Mouse (Mus musculus) intestine, embryonic 16.5 days (tissue): ENCODE results near the gene Tmem156. TPM values are rescaled to one million over a fixed set of nuclear protein-coding genes. Genes with fewer than 3 reads are reported as not detected.
"Not testable (repeated sequence)": the region's sequence is repeated elsewhere in the genome, so short reads cannot be mapped to it uniquely, and the experiment has no call there.

Experiments used
- ATAC-seq: fragments of 200-750 bp; cut with Nextera tagmentation; 2 replicates; pipeline ENCODE4 v1.8.0; 2017; ENCODE audit warnings: moderate TSS enrichment, moderate library complexity
- H3K27ac ChIP-seq: fragments of 300-500 bp; sonication (generic); 2 replicates; pipeline ENCODE4 v1.5.1; 2014; ENCODE audit warnings: mild to moderate bottlenecking, low read length
- H3K27me3 ChIP-seq: fragments of 300-500 bp; sonication (generic); replicated peaks from 2 replicates; pipeline ENCODE4 v1.6.1; 2014; ENCODE audit warnings: low read length, control low read depth, mixed read lengths; ENCODE audit not compliant: control insufficient read depth, insufficient read depth
- H3K36me3 ChIP-seq: fragments of 300-500 bp; sonication (generic); 2 replicates; pipeline ENCODE4 v1.6.1; 2014; ENCODE audit warnings: low read length, control low read depth; ENCODE audit not compliant: control insufficient read depth, insufficient read depth
- H3K4me1 ChIP-seq: fragments of 300-500 bp; sonication (generic); 2 replicates; pipeline ENCODE4 v1.6.1; 2014; ENCODE audit warnings: low read length, control low read depth, mixed read lengths; ENCODE audit not compliant: control insufficient read depth, insufficient read depth
- H3K4me2 ChIP-seq: fragments of 300-500 bp; sonication (generic); 2 replicates; pipeline ENCODE4 v1.6.1; 2014; ENCODE audit warnings: low read depth, low read length, control low read depth
- H3K4me3 ChIP-seq: fragments of 300-500 bp; sonication (generic); 2 replicates; pipeline ENCODE4 v1.5.1; 2014; ENCODE audit warnings: mild to moderate bottlenecking, low read length
- H3K9ac ChIP-seq: fragments of 300-500 bp; sonication (generic); 2 replicates; pipeline ENCODE4 v1.6.1; 2014; ENCODE audit warnings: low read depth, low read length
- H3K9me3 ChIP-seq: fragments of 300-500 bp; sonication (generic); 2 replicates; pipeline ENCODE4 v1.6.1; 2016; ENCODE audit warnings: low read length, control low read depth; ENCODE audit not compliant: control insufficient read depth
- WGBS: fragments of 180-500 bp; shearing (Covaris S2); extraction: QIAGEN DNeasy Blood & Tissue Kit; methylation state at CpG from one replicate; pipeline ENCODE4 v1.1.7; 2014; 5-methylcytosine and 5-hydroxymethylcytosine counted together
- polyA plus RNA-seq: library from polyadenylated mRNA; unstranded; fragments of >200 nt; fragmentation: Nextera tagmentation; extraction: Ambion mirVana; gene quantifications from 2 replicates; pipeline ENCODE4 v1.2.1, GENCODE M21; 2015

Gene Tmem156
- polyA plus RNA-seq, 1 experiment from 2014 or later = 2.1 TPM

DNA sequence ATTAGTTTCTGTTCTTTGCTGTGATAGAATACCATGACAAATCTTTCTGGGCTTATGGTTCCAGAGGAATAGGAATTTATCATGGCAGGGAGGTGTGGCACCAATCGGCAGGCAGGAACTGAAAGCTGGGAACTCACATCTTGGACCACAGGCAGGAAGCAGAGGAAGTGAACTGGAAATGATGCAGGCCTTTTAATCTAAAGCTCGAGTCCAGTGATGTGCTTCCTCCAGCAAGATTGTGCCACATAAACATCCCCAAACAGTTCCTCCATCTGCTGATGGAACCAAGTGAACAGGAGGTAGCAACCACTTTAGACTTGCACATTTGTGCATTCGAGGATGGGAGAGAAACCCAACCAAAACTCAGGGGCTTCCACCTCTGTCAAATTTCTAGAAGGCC is 28.0 kb upstream of the Tmem156 start:
- Histone ChIP-seq H3K4me2 (no peak overlapping the region), H3K27ac (no peak overlapping the region), H3K9ac (no peak overlapping the region), H3K4me3 (no peak overlapping the region), H3K4me1 (no peaks in the 10 kb centered on the region), H3K27me3 (no peaks in the 10 kb centered on the region), H3K9me3 (no peaks in the 10 kb centered on the region), H3K36me3 (no peaks in the 10 kb centered on the region)
- ATAC-seq = no peak
- 60% methylated on average over 3 of the region's 3 CpGs for WGBS

DNA sequence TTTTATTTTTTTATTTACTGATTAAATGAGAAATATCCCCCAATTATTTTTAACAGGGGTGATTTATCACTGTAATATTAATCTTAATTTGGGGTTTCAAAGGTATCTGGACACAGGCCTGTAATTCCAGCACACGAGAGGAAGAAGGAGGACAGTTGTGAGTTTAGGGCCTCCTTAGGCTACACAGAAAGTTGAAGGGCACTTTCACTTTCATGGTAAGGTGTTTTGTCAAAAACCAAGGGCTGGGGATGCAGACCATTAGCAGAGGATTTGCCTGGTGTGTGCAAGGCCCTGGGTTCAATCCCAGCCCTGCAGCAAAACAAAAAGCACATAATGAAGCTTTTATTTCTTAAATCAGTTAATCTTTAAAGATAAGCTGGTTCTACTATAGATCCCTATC is 27.6 kb upstream of the Tmem156 start:
- Histone ChIP-seq H3K4me3 (no peak overlapping the region), H3K27ac (no peak overlapping the region), H3K4me1 (no peaks in the 10 kb centered on the region), H3K9me3 (no peaks in the 10 kb centered on the region), H3K36me3 (no peaks in the 10 kb centered on the region), H3K9ac (no peak overlapping the region), H3K27me3 (no peaks in the 10 kb centered on the region), H3K4me2 (no peak overlapping the region)
- 88% methylated on average over 1 of the region's 1 CpGs for WGBS
- no peak for ATAC-seq

DNA sequence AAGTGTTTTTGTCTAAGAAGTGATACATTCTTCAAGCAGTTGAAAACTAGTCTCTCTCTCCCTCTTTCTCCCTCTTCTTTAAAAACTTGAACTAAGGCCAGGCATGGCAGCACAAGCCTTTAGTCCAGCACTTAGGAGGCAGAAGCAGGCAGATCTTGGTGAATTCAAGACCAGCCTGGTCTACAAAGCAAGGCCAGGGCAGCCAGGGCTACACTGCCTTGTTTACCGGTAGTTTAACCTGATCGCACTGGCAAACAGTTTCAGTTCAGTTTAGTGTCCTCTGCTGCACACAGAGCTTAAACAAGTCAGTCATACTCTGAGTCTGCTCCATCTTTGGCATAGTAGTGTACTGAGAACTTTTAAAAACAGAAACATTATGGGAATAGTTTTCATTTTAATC is 24.9 kb upstream of the Tmem156 start:
- H3K4me3 ChIP-seq = no peak overlapping the region
- ATAC-seq = no peak
- H3K27me3 ChIP-seq = no peaks in the 10 kb centered on the region
- H3K4me2 ChIP-seq = no peak overlapping the region
- H3K4me1 ChIP-seq = no peaks in the 10 kb centered on the region
- H3K9me3 ChIP-seq = no peaks in the 10 kb centered on the region
- H3K27ac ChIP-seq = no peak overlapping the region
- H3K36me3 ChIP-seq = no peaks in the 10 kb centered on the region
- no peak overlapping the region for H3K9ac ChIP-seq
- WGBS = 89% methylated on average over 2 of the region's 2 CpGs

DNA sequence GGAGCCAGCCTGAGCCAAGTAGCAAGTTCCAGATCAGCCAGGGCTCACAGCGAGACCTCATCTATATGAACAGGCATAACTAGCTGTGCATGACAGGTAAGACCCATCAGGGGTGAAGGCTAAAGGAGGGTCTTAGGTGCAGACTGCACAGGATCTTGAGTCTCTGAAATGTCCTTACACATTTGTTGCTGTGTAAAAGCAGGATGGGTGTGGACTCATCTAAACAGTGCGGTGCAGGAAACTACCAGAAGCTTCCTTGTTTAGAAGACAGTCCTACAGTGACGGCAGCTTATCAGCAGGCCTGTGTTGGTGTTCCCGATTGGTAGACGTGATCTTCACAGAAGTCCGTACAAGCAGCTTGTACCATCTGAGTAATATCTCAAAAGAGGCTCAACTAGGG is 21.4 kb upstream of the Tmem156 start:
- Histone ChIP-seq H3K4me3 (no peak overlapping the region), H3K4me1 (no peaks in the 10 kb centered on the region), H3K27me3 (no peaks in the 10 kb centered on the region), H3K4me2 (no peak overlapping the region), H3K27ac (no peak overlapping the region), H3K9me3 (no peaks in the 10 kb centered on the region), H3K9ac (no peak overlapping the region), H3K36me3 (no peaks in the 10 kb centered on the region)
- ATAC-seq = no peak
- 66% methylated on average over 6 of the region's 6 CpGs for WGBS

DNA sequence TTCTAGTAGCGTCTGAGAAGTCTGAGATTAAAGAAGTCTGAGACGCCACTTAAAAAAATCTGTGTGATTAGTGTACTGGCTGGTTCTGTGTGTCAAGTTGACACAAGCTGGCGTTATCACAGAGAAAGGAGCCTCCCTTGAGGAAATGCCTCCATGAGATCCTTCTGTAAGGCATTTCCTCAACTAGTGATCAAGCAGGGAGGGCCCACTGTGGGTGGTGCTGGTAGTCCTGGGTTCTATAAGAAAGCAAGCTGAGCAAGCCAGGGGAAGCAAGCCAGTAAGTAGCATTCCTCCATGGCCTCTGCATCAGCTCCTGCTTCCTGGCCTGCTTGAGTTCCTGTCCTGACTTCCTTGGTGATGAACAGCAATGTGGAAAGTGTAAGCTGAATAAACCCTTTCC is 20.3 kb upstream of the Tmem156 start:
- WGBS = 48% methylated on average over 3 of the region's 3 CpGs
- not testable (repeated sequence) for H3K9ac ChIP-seq, H3K27ac ChIP-seq, H3K27me3 ChIP-seq, H3K9me3 ChIP-seq, H3K4me3 ChIP-seq, ATAC-seq, H3K4me2 ChIP-seq, H3K36me3 ChIP-seq, H3K4me1 ChIP-seq

DNA sequence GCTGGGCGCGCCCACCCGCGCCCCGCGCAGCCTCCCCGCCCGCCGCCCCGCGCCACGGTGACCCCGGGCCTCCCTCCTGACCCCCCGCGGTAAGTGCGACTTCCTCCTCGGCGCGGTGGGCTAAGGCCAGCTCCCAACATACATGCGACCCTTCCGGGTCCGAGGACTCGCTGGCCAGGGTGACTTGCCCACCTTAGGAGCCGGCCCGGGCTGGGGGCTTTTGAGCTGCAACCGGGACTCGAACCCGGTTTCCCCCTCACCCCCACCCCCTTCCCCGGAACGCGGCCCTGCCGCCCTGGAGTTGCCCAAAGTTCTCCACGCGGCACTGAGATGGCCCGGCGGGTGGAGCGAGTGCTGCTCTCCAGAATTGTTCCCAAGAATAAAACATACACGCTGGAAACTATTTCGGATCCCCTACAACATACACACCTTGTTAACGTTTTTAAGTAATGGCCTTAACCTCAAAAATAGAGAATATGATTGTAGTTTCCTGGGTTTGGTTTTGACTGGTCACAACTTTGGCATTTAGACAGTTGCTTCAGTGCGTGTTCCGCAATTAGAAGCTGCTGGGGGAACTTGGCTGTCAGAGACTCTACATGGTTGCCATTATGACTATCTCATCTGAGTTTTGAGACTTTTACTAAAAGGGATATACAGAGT is 16.0 kb upstream of the Tmem156 start:
- Histone ChIP-seq H3K4me3 (peak overlapping the region; percentile 87), H3K4me1 (no peaks in the 10 kb centered on the region), H3K4me2 (peak overlapping the region; percentile 90), H3K27ac (peak overlapping the region; percentile 77), H3K9me3 (no peaks in the 10 kb centered on the region), H3K9ac (peak overlapping the region; percentile 87), H3K36me3 (no peaks in the 10 kb centered on the region), H3K27me3 (no peaks in the 10 kb centered on the region)
- WGBS = 2% methylated on average over 41 of the region's 42 CpGs
- no peak; the same call in 1 of the 2 replicates for ATAC-seq

DNA sequence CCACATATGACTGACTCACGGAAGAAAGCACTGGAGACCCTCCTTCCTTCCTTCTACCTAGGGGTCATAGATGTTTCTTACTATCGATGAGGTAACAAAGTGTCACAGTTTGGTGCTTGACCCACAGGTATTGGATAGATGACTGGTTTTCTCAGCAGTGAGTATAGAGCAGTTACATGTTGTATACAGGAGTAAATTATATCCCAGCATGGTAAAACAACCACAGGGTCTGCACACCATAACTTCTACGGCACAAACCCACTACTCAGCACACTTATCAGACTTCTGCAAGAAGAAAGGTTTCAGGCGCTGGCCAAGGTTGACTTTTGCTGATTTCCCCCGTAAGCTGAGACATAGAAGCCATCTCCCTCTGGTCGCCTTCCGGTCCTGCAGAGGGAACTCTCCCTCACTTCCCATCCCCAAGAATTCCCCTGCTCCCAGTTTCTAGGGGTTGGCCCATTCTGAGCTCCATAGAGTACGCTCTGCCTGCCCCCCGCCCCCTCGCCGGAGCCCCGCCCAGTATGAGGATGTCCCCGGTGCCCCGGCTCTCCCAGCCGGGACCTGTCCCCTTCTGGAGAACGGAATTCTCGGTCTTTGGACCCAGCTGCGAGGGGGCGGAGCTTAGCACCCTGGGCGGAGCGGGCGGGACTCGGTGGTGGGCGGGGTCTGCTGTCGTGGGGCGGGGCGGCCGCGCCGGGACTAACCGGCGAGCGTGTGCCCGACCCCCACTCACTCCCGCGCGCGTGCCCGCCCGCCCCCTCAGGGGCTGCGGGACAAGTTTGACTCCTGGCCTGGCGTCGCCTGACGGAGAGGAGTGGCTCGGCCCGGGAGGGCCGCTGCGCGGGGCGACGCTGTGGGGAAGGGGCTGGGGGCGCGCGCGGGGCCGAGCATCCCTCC is 15.2 kb upstream of the Tmem156 start, which contains the start of gene Klhl5:
Gene Klhl5, plus strand, starts transcription at position 664 of the 897 bp plus-strand sequence.
- Histone ChIP-seq H3K9me3 (no peaks in the 10 kb centered on the region), H3K36me3 (no peaks in the 10 kb centered on the region), H3K27ac (peak within 1 kb of the TSS; percentile 77), H3K27me3 (no peaks in the 10 kb centered on the region), H3K4me2 (peak within 1 kb of the TSS; percentile 90), H3K4me3 (peak within 1 kb of the TSS; percentile 87), H3K4me1 (no peaks in the 10 kb centered on the region), H3K9ac (peak within 1 kb of the TSS; percentile 87)
- WGBS = 4% methylated on average over 51 of the region's 56 CpGs
- peak; percentile 96 for ATAC-seq

DNA sequence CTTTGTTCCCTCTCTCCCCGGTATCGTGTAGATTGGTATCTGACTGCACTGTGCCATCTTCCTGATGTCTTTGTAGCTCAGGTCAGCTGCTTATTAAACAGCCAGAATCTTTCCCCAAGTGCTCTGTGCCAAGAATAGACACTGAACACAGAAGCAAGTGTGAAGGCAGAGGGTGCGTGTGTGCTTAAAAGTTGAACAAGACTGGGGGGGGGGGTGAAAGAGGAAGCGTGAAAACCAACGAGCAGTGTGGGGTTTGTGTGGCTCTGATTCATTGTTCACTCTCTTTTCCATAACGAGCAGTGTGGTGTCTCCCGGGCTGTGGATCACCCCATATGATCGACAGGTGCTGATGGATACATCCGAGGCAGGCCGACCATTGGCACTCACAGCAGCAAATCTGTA is 10.7 kb upstream of the Tmem156 start:
- Histone ChIP-seq H3K4me3 (no peak overlapping the region), H3K27ac (no peak overlapping the region), H3K36me3 (no peaks in the 10 kb centered on the region), H3K4me2 (no peak overlapping the region), H3K9ac (no peak overlapping the region), H3K9me3 (no peaks in the 10 kb centered on the region), H3K4me1 (no peaks in the 10 kb centered on the region), H3K27me3 (no peaks in the 10 kb centered on the region)
- 63% methylated on average over 10 of the region's 10 CpGs for WGBS
- no peak for ATAC-seq

DNA sequence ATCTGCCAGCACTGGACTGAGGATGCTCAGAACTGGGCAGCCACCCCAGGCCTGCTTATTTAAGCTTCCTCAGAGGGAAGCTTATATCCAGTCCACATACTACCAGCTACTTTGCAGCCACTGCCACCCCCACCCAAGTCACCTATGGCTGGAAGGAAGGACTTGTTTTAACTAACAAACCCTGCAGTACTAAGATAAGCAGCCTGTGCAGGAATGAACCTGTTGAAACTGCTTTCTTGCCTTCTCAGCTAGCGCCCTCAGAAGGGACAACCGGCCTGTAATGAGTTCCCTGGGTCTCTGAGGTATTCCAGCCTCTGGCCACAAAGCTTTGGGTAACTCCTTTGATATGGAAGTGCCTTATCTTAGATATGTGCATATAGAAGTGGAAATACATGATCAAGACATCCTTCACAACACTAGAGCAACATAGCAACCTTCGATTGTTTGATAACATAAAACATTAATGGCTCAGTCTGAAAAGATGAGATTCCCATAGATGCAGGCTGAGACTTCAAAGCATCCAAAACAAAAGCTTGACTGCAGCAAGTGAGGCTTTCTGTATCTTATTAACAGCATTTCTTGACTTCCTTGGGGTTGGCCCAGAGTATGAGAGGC is 10.2 kb upstream of the Tmem156 start:
- H3K36me3 ChIP-seq = no peaks in the 10 kb centered on the region
- no peak overlapping the region for H3K4me2 ChIP-seq
- no peak for ATAC-seq
- H3K4me3 ChIP-seq = no peak overlapping the region
- H3K27ac ChIP-seq = no peak overlapping the region
- H3K9ac ChIP-seq = no peak overlapping the region
- H3K4me1 ChIP-seq = no peaks in the 10 kb centered on the region
- no peaks in the 10 kb centered on the region for H3K9me3 ChIP-seq
- WGBS = 76% methylated on average over 3 of the region's 3 CpGs
- H3K27me3 ChIP-seq = no peaks in the 10 kb centered on the region
